Mouse (Mus musculus) heart, postnatal 10 days (tissue): ENCODE results near the gene Nol8. TPM values are rescaled to one million over a fixed set of nuclear protein-coding genes. Genes with fewer than 3 reads are reported as not detected.
A peak's percentile ranks its signal among the peaks of the same experiment; 100 is the strongest.

Experiments
- DNase-seq, 2 experiments: peaks; one replicate each; pipeline ENCODE4 v3.0.0; 2021
- intact Hi-C: fragments of 180-260 bp; cut with DNase I; formaldehyde crosslinking; loops from one replicate; pipeline ENCODE4 v1.15.1; 2025
- total RNA-seq, 2 experiments: library from RNA; stranded (reverse); gene quantifications; 2 replicates each; pipeline ENCODE4 v1.2.3; 2021

The Nol8 gene
- total RNA-seq = 10 to 100 TPM; 13.2 to 17.7 TPM

DNA sequence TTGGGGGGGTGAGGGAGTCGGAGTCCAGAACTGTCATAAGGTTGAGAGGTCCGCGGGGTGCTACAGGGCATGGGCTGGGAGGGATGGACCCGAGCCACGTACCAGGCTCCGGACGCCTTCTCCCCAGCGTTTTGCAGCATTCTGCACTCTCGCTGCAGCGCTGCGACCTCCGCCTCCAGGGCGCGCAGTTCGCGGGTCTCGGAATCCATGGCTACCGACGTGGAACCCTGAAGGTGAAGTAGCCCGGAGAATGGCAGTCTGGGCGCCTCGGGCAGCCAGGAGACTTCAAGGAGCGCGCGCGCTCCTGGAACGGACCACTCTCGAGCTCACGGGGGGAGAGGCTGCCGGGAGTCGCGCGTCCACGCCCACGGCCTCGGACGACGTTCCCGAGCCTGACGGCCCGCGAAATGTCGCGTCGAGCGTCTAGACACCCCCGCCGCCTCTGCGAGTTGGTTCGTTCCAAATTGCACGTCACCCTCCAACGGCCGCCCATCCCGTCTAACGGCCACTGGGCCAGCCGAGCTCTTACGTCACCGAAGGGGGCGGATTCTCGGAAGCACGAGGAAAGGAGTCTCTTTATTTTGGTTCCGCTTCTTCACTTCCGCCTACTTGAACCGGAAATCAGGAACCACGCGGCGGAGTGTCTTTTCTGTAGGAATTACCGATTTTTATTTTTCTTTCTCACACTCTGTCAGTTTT, at the start of gene Nol8, which contains the start of gene Cenpp:
Gene Nol8, plus strand, starts transcription at position 598 of the 699 bp plus-strand sequence.
Gene Cenpp, minus strand, starts transcription at position 305 of the 699 bp plus-strand sequence.
- DNase-seq = peak; percentile 100
- intact Hi-C loops = loop anchor here (5.0 kb wide), 1 partner anchor 315 kb away; no protein-coding TSS in a partner anchor

DNA sequence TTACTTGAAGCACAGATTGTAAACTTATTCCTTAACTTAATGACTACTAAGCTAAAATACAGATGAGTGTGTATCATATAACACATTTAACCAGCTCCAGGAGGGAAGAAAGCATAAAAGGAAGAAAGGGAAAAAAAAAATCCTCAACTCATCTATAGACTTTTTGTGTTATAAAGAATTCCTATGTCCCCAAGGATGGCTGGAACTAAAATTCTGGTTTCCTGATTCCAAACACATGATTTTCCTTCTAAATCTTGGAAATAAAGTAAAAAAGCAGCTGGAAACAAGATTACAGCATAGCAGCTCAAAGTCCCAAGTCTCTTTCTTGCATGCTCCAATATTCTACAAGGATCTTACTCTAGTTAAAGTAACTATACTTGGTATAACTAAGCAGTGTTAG, 49.3 kb upstream of the Nol8 start:
- intact Hi-C loops = no loop called here
- no peak for DNase-seq

DNA sequence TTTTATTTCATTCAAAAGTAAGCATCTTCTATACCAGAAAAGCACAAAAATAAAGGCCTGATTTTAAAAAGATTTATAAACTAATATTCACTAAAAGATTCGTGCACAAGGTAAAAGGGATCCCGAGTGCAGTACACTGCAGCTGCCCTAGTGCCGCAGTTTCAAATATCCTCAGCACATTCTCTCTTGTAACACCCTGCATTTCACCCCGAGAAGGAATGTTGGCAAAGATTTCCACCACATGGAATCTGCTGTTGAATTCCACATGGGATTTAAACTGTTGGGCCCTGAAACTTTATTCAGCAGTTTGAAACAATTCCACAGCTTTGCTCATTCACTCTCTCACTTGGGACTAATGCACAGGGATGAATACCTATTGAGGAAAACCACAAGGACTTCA, 45.2 kb upstream of the Nol8 start, which contains the start of gene Ogn:
Gene Ogn, plus strand, starts transcription at position 333 of the 400 bp plus-strand sequence.
- DNase-seq = peak; percentile 77 to 79
- intact Hi-C loops = no loop called here

DNA sequence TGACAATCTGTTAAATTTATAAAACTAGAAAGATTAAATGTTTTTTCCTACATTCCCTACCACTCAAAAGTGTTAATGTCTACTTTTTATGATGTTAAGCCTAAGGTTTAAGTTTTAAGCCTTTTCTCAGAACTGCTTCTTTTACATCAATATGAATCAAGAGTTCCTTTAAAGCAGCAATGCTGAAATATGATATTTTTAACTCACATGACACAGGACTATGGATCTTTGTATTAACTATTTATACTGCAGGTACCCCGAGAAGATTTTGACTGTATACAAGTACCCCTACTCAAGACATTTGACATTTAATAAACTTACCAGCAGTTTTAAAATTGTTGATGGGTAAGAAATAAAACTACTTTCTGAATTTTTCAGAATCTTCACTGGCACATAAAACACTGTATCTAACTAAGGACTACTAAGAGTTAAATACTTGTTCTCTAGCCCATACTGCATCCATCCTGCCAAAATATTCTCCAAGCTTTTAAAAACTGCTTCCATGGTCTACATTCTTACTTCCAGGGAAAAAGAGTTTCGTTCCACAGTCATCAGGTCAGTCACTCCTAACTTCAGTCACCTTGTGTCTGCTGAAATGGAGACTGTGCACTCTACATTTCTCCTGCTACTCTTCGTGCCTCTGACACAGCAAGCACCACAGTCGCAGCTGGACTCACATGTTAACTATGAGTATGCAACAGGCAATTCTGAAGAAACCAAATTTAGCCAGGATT, 44.1 kb upstream of the Nol8 start:
- intact Hi-C loops = no loop called here
- DNase-seq = peak; percentile 49 to 54

DNA sequence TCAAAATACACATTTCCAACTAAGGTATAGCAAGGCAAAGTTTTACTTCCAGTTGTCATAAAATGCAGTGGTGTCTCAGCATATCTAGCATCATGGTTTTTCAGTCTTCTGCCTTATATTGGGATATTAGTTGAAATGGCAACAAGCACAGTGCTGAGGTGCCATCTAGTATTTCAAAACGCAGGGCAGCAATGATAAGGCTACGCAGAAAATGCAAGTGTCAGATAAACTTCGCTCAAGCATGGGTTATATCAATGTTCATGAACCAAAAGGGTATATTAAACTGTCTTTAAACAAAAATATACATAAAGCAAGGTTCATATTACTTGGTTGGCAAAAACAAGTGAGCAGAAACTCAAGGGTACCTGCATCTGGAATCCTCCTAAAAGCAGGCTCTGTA, 35.9 kb upstream of the Nol8 start:
- DNase-seq = no peak
- intact Hi-C loops = no loop called here

DNA sequence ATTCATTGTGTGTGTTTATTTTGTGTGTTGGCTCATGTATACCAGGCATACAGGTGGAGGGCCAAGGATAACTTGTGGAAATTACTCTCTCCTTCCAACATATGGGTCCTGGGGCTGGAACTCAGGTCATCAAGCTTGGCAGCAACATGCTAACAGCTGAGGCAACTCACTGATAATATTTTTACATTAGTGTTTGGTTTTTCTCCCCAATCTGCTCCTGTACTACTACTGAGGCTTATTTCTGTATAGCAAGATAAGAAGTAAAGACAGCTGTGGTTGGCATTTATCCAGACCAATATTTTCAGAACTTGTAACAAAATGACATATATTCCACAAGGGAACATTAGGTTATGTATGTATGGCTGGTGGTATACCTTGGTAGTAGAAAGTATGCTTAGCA, 34.5 kb upstream of the Nol8 start:
- DNase-seq = no peak
- intact Hi-C loops = no loop called here

DNA sequence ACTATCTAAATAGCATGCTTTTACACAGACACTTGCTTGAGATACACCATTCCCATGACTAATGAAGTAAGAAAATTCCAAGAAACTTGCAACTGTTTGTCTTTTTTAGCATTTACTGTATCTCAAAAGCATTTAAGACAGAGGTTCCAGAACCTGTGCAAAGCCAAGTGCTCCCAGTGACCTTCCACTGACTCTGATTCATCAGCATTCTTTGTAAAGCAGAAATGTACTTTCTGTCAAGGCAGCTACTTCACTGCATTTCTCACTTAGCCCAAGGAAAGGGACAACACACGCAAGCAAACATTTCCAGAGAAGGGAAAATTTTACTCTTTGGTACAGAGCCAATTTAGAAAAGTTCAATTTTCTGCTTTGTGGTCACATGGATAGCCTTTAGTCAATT, 29.7 kb upstream of the Nol8 start:
- DNase-seq = no peak
- intact Hi-C loops = no loop called here

DNA sequence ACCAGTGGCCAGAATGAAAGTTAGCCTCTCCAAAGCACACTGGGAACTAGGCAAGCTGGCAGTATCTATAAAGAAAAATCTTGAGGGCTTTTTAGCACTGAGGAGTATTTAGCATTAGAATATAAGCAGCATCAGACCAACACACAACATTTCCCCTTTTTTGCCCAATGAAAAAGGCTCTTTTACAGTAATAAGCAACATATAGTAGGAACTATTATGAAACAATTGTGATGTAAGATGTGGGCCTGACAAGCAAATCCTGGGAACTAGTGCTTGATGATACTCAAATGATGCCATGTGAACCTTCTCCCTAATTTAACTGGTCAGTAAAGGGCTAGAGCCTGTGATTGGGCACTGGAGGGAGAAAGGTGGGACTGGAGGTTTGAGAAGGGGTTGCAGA, 24.7 kb upstream of the Nol8 start:
- no peak for DNase-seq
- intact Hi-C loops = no loop called here

DNA sequence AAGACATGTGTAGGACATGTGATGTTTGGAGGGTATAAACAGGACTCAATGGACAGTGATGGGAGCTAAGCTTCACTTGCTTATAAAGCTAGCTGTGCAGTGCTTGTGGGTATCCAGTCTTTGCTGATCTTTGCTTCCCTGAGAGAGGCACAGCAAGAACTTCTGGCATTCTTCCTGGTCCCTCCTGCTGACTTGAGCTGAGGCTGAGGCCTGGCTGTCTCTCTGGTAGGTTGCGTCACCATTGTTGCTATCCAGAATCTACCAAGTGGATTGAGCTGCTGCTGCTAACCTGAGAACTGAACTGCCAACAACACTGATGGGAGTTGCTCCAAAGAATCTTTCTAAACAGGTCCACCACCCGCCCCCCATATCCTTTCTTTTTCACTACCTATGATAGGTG, 23.8 kb upstream of the Nol8 start:
- intact Hi-C loops = no loop called here
- DNase-seq = no peak

DNA sequence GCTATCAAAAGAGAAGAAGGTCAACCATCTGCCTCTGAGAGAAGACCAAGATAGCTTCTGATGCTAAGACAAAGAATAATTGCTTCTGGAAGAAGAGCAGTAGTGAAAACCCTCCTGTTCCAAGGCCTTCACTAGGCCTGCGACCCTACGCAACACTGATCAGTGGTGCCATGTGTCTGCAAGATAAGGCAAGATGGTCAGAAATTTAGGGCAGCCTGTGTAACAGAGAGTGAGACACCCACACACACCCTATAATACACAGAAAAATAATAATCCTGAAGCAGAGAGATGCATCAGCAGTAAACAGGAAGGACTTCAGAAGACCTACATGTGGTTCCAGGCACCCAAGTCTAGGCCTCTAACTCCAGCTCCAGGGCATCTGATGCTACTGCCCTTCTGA, 12.9 kb upstream of the Nol8 start:
- DNase-seq = no peak
- intact Hi-C loops = no loop called here

DNA sequence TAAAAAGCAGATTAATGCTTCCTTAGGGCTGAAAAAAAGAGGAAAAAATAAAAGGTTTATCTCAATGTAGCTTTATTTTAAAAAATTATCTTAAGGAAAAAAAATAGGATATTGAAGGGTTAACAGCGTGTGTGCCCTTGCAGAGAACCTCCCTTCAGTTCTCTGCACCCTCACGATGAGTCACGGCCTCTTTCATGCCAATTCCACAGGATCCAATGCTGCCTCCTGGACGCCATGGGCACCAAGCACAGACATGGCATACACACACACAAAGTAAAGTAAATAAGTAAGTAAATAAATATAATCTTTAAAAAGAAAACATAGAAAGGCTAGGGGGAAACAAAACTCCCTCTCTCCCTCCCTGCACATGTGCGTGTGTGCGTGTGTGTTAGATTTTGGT, 10.2 kb upstream of the Nol8 start:
- no peak for DNase-seq
- intact Hi-C loops = no loop called here

DNA sequence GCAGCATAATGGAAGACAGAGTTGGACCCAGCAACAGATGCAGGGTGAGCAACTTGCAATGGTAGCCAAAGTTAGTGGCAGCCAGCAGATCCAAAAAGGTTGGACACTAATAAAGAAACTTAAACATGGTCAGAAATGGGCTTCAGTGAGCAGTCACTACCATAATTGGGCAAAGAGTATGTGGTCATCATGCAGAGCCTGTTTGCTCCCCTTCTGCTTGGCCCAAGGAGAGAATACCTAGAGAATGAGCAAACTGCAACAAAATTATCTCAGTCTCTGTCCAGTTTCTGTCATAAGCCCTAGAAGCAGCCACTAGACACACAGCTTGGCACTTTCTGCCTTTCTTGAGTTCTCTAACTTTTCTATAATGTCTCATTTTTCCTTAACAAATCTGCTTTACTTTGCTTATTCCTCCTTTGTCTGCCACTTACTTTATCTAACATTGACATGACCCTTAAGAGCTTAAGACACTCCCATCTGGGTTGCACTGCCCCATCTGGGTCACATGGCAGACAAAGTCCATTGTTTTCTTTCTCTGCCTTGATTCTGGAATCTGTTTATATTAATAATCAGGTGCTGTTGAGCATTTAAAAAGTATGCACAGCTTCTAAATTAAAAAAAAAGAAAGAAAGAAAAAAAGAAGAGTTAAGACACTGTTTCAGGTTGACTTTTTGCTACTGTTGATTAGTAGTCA, 9.1 kb upstream of the Nol8 start:
- DNase-seq = peak; percentile 18 to 24
- intact Hi-C loops = loop anchor here (2.0 kb wide), 1 partner anchor 85 kb away; no protein-coding TSS in a partner anchor

DNA sequence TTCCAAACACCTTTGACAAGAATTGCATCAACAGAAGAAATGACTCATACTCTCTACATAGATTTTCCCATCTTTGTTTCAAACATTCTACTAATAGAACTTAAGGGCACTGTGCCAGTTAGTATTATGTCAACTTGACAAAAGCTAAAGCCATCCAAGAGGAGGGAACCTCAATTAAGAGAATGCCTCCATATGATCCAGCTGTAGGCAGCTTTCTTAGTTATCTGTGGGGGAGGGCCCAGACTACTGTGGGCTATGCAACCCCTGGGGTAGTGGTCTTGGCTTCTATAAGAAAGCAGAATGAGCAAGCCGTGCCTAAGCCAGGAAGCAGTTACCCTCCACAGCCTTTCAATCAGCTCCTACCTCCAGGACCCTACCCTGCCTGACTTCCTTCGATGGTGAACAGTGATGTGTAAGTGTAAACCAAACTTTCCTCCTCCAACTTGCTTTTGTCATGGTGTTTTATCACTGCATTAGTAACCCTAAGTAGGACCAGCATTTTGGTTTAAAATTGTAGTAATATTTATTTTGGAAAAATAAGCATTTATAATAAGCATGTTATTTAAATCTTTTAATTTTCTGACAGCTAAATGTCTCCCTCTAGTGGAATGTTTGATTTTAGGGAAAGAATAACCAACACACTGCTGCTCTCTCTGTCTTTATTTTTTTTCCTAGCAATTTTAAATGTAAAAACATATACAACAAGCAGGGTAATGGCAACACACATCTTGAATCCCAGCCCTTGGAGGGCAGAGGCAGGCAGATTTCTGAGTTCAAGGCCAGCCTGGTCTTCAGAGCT, 7.9 kb upstream of the Nol8 start:
- intact Hi-C loops = loop anchor here (1.0 to 5.0 kb wide), 3 partner anchors 86 to 263 kb away; no protein-coding TSS in a partner anchor
- peak; percentile 34 to 46 for DNase-seq

DNA sequence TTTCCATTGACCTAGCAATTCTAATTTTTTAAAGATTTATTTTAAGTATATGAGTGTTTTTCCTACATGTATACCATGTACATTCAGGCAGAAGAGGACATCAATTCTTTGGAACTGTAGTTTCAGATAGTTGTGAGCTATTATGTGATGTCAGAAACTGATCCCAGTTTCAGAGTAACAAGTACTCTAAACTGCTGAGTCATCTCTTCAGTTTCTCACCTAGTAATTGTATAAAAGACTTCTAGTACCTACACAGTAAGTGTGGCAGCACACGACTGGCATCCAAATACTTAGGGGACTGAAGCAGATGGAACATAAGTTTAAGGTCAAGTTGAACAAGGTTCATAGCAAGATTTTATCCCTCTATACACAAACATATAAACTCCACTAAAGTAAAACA, 6.9 kb upstream of the Nol8 start:
- no peak for DNase-seq

DNA sequence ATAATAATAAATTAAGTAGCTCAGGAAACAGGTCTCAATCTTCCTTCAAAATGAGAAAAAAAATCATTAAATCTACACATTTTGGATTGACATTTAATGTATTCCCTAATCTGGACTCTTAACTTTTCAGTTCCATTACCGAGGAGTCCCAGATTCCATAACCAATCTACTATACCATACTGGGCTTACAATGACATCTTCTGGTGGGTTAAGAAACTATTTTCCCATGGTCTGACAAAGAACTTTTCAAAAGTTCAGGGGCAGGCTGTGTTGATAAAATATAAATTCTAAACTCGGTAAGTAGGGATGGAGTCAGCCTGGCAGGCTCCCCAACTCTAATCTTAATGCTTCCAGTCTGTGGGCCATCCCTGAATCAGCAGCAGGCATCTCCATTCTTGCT, 1.7 kb upstream of the Nol8 start:
- no peak for DNase-seq
- intact Hi-C loops = loop anchor here (5.0 kb wide), 1 partner anchor 314 kb away; no protein-coding TSS in a partner anchor

More for the DNA sequence above, 6.9 kb upstream of the Nol8 start:
- intact Hi-C loops = loop anchor here (5.0 kb wide), 1 partner anchor 264 kb away; no protein-coding TSS in a partner anchor

DNA sequence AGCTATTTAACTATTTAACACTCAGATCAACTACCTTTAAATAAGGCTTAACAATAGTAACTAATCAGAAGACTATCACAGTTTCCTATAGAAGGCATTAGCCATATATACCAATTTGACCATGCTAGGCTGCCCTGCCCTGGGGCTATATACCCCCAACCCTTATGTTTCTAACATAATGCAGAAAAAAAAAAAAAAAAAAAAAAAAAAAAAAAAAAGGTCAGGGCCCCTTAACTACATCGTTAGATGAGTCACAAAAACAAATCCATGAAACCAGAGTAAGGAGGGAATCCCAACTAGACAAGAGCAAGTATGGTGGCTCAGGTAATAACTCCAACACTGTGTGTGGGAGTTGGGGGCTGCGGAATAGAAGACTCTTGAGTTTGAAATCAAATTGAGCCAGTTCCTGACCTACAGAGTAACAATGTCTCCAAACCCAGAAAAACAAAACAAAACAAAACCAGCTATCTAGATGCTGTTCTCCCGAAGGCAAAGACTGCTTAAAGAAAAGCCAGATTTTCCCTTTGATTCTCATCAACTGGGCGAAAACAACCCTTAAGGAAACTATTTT, 1.0 kb upstream of the Nol8 start:
- intact Hi-C loops = loop anchor here (5.0 kb wide), 1 partner anchor 315 kb away; no protein-coding TSS in a partner anchor

DNA sequence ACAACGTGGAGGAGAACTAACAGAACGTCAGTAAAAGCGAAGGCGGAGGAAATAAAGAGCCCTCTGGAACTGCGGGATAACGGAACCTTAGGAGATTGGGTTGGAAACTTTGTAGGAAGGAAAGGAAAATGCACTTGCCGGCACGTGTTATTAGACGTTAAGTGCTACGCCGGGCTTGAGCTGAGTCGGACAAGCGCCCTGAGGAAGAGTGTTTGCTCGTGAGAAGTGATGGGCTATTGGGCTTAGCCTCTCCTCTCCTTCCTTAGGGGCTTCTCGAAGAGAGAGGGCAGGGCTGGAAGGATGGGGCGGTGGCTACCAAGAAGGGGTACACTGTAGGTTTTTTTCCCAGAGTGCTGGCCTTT, 283 bp downstream of the Nol8 start:
- DNase-seq = no peak
- intact Hi-C loops = loop anchor here (5.0 kb wide), 1 partner anchor 316 kb away; no protein-coding TSS in a partner anchor

More for the DNA sequence above, 1.0 kb upstream of the Nol8 start:
- no peak for DNase-seq

DNA sequence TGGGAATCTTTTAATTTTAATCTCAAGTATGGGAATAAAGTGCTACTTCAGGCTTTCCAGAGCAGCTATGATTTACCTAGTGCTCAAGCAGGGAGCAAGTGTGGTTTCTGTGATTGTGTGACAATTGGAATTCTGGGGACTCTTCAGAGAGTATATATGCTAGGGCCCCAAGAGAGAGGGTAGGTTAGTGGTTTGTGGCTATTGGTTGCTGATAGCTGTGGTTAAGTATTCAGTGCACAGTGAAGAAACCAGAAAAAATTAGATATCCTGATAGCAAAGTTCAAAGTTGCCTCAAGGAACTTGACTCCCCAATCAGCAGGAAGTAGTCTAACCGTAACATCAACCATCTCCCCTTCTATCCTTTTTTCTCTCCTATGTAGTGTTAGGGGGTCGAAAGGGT, 24.9 kb downstream of the Nol8 start:
- intact Hi-C loops = no loop called here
- DNase-seq = no peak

DNA sequence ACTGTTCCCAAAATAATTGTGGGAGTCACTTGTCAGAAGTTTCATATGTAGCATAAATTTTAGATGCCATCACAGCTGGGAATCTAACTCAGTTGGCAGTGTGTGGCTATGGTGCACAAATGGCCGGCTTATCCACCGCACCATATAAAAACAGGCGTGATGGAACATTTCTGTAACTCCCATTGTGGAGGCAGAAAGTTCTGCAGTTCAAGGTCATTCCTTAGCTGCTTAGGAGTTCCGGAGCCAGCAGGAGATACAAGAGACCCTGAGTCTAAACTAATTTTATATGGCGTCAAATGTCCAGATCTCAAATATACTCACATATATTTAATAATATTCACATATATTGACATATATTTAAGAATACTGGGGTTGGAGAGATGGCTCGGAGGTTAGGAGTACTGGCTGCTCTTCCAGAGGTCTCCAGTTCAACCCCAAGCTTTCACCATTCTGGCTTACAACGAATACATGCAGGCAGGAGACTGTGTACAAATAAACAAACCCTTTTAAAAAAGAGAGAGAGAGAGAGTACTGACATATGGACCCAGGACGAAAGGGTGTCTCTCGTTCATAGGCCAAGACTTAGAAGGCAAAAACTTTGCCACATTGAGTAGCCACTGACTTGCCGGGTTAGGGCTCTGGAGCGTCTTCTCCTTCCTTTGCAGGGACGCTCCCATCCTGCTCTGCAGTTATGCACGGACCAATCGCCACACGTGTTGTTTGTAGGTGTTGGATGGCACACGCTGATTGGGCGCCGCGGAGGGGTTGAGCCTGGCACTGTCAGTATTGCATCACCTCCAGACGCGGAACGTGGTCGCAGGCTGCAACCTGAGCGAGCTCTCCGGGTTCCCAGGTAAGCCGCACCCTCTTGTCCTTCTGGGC, 28.7 kb downstream of the Nol8 start, which contains the start of gene Iars:
Gene Iars, plus strand, starts transcription at position 750 of the 882 bp plus-strand sequence.
- DNase-seq = peak; percentile 99
- intact Hi-C loops = no loop called here
